Mouse (Mus musculus) layer of hippocampus, postnatal 25 days (tissue): ENCODE measurements around the gene Galnt11. TPM values are rescaled to one million over a fixed set of nuclear protein-coding genes. Genes with fewer than 3 reads are reported as not detected.
"Not testable (repeated sequence)": the region's sequence is repeated elsewhere in the genome, so short reads cannot be mapped to it uniquely, and the experiment has no call there.

Source experiments
- DNase-seq, 2 experiments: peaks; one replicate each; pipeline ENCODE4 v3.0.0; 2022; ENCODE audit warnings: mixed read lengths in 2 of 2, low spot score in 1 of 2; ENCODE audit errors: extremely low spot score in 1 of 2
- total RNA-seq, 2 experiments: library from RNA; stranded (reverse); gene quantifications; 2 replicates each; pipeline ENCODE4 v1.2.3; 2021

Galnt11 gene
- 10 to 100 TPM; 47.1 to 49.7 TPM for total RNA-seq

DNA sequence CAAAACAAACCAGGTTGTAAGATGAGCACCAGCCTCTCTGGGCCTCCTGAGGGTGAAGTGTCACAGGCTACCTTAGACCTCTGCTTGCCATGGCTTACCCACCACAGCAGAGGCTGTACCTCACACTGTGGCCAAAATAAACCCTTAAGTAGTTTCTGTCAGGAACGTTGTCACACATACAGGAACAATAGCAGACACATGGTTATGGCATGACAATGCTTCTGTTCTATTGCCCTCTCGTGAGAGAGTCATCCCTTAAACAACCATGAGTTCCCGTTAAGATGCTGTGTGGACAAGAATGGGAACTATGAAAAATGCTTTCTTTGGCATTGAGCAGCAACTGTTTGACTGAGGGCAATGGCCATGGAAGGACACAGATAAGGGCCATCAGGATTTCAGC lies at the start of gene Galnt11:
TSS of gene Galnt11 (plus strand) at position 301 of the 400 bp plus-strand sequence.
- DNase-seq, result no peak

DNA sequence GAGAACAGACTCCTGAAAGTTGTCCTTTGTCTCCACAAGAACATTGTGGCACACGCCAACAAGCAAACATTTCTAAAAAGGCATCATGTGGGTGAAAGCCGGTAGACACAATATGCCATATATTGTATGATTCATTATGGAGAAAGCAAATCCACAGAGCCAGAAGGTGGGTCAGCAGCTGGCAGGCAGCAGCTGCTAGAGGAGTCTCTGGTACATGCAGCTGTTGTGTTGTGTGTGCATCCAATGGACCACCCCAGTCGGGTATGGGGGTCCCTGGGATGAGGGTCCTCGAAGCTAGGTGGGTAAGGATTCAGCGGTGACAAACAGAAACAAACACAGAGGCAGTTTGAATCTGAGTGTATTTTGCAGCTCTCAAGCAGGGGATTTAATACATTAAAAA lies 43.8 kb upstream of the Galnt11 start:
- DNase-seq, result not testable (repeated sequence)

DNA sequence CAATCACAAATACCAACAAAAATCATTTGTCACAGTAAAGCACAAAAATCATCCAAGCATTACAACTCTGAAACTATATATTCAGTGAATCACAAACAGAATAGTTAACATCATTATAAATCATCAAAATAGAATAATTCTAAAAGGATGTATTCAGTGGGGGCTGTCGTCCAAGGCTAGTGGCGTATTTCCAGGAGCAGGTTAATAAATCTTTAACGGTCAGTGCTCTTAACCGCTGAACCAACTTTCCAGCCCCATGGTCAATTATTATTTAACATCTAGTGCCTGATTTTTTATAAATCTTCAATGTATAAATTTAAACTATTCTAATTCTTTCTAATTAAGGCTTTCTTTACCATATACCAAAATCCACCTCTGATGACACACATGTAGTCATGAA lies 43.2 kb upstream of the Galnt11 start:
- DNase-seq, result not testable (repeated sequence)

GRCm38 (mm10) chr5:25179284-25179683 lies 42.4 kb upstream of the Galnt11 start:
- no peak for DNase-seq

GRCm38 (mm10) chr5:25179936-25180488 lies 41.7 kb upstream of the Galnt11 start:
- no peak for DNase-seq

GRCm38 (mm10) chr5:25181004-25181531 lies 40.6 kb upstream of the Galnt11 start, which contains the start of gene Galntl5:
Galntl5 (plus strand) TSS chr5:25181460.
- DNase-seq, result no peak

DNA sequence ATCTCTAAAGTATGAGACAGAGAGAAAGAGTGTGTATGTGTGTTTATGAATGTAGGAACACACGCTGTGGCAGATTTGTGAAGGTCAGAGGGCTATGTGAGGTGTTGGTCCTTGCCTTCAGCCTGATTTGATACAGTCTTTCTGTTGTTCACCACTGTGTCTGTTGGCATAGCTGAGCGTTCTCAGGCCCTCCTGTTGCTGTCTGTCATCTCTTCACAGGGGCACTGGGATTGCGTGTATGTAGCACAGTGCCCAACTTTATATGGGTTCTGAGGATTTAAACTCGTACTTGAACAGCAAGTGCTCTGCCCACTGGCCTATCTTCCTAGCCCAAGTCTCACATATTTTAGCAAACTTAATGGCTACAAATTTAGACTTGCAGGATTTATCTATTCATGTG lies 38.1 kb upstream of the Galnt11 start:
- no peak for DNase-seq

- DNase-seq, result no peak
Observed at GRCm38 (mm10) chr5:25184594-25184993, 37.1 kb upstream of the Galnt11 start.

DNA sequence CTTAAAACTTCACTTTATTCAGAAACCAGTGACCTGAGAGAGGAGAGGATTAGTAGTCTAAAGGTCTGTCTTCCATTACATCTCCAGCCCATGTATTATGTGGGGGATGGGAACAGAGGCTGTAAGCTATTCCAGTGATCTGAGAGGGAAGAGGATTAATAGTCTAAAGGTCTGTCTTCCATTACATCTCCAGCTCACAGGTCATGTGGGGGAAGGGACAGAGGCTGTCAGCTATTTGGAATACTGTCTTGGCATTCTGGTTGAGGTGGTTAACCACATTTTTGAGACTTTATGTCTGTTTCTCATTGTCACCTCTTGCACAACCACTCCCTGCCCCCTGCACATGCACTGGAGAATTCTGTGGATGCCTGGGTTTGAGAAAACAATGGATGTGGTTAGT lies 34.0 kb upstream of the Galnt11 start:
- DNase-seq, result no peak

DNA sequence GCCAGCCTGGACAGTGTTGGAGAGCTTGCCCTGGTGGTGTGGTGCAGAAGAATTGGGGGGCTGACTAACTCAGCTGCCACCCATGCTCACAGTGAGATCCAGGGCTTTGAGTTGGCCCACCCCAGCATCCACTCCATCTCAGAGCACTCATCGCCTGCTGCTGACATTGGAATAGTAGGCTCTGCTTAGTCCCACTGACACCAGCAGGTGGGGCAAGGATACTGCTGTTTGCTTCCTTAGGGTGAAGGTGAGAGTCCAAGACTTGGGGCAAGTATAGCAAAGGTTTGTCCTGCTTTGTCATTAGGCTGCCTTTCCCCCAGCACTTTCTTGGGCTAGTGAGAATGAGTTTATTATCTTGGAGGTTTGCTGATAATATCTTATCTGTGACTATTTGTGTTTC lies 32.9 kb upstream of the Galnt11 start:
- DNase-seq, result no peak

- no peak for DNase-seq
Observed at GRCm38 (mm10) chr5:25190521-25190920, 31.2 kb upstream of the Galnt11 start.

DNA sequence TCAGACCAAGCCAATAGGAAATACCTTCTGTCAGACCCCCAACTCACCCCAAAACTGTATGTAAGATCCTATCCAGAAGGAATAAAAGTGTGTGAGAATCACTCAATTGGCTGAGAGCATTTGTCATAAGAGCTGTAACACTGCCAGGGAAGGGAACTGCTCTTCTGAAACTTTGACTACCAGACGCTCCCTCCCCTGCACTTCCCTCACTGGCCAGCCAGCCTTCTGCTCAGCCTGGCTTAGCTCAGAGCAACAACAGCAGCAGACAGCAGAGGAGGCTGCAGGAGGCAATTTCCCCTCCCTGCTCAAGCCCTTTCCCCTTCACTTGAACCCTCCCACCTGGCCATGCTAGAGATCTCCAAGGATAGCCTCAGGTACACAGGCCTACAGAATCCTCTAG lies 9.8 kb upstream of the Galnt11 start:
- peak in 1 of 2 experiments; percentile 11 for DNase-seq

- DNase-seq, result not testable (repeated sequence)
Observed at GRCm38 (mm10) chr5:25213216-25213615, 8.5 kb upstream of the Galnt11 start.

DNA sequence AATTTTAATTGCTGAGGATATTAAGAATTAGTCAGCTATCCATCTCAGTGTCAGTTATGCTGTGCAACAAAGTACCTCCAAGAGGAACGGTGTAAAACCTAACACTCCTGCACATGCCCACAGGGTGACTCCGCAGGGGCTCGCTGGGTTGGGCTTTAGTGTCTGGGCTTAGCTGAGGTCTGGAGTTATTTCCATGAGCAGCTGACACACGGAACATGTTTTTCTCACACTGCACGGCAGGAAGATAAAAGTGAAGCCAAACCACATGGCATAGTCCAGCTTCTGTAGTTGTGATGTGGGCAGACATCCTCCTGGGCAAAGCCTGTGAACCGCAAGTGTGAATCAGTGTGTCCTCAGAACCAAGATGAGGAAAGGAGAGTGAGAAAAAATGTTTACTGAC lies 6.7 kb upstream of the Galnt11 start:
- no peak for DNase-seq

GRCm38 (mm10) chr5:25222752-25223702 lies 1.3 kb downstream of the Galnt11 start, which contains the start of gene E130116L18Rik:
E130116L18Rik (minus strand) TSS chr5:25223153.
- DNase-seq, result peak; percentile 89 to 93

- not testable (repeated sequence) for DNase-seq
Observed at GRCm38 (mm10) chr5:25224377-25224776, 2.7 kb downstream of the Galnt11 start.

- no peak for DNase-seq
Observed at GRCm38 (mm10) chr5:25243101-25243500, 21.4 kb downstream of the Galnt11 start.

DNA sequence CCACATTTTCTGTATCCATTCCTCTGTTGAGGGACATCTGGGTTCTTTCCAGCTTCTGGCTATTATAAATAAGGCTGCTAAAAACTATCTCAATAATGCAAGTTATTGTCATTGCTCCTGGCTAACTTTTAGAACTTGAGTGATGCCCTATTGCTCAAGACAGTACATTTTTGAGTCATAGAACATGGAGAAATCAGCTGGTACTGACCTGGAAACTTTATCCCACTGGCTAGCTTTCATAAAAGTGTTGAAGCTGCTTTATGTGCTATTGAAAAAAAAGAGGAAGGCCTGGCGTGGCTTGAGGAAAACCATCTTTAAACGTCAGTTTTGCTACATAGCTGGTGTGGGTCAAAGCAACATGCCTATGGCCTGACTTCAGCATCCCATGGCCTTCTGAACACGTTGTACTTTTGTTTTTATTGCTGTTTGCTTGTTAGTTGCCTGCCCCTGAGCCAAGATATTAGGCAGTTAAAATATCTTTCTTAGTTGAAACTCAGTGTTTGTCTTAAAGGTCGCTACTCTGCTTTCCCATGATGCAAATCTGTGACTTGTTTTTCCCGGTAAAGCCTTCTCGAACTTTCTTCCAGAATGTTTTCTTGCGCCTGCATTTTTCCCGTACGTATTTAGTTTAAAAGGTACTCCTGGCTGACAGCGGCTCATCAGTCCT lies 24.2 kb downstream of the Galnt11 start:
- no peak for DNase-seq

DNA sequence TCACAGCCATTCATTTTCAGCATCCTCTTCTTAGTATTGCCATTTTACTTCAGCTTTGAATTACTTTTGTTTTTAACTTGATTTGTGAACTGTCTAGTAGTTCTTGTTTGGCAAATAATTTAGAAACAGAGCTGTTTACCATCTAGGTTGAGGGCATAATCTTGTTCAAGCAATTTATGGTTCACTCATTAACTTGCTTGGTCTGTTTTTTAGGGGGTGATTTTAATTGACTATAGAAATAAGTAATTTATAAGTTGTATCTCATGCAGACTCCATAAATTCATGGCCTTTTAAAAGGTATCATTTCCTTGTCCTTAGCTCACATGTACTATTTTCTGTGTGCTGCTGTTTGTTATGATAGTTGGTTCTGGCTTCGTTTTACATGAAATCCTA lies 24.8 kb downstream of the Galnt11 start:
- DNase-seq, result no peak

DNA sequence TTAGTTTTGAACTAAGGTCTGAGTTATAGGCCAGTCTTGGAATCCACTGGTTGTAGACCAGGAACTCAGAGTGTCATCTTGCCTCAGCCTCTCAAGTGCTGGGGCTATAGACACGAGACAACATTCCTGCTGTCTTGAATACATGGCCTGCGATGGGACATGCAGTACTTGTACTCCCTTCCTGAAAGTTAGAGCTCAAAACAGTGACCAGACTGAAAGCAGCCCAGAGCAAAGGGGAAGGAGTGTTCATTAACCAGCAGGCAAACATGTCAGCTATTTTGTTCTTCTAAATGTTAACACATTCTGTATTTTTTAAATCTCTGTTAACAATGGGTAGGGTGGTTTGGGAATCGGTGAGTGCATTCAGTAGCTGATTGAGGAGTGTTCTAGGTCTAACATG lies 25.3 kb downstream of the Galnt11 start:
- DNase-seq, result no peak

DNA sequence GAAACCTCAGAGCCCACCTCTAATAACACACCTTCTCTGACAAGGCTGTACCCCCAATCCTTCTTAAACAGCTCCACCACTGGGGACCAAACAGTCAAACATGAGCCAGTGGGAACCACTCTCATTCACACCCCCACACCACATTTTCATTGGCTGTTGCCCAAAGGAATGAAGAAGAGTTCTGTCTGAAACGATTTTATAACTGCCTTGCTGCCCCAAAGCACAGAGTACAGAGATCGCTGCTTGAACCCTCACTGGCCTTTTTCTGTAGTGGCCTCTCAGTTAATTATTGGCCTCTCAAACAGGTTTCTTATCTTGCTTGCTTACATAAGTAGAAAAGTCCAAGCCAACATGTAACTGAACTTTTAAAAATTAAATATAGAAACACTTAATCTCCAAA lies 30.7 kb downstream of the Galnt11 start:
- DNase-seq, result no peak
